Mouse (Mus musculus): ENCODE measurements around the gene Bcl2l13.

GRCm38 (mm10) chr6:120914911-120915648 lies 79.1 kb downstream of the Bcl2l13 start:
- TF ChIP-seq CTCF (IDR thresholded peaks at IDR 0.05; ENCODE audit: low read depth, low read length) = peak; percentile 60
- TF ChIP-seq POLR2A (IDR thresholded peaks at IDR 0.05; ENCODE audit: extremely low read depth, insufficient read depth, low read length) = no peak
